Comparison of ENCODE assay signal across 38 mouse cellular contexts in genomic region chr2:91175490-91175889, GRCm38 (mm10). TPM values are rescaled to one million over a fixed set of nuclear protein-coding genes. Genes with fewer than 3 reads are reported as not detected.
"Had no signal": no experiment of that assay in that cellular context is flagged by ENCODE, and none has a peak within 500 bp of the region (broad histone marks: within the 10 kb centered on the region; RNA-seq: fewer than 3 reads in every experiment).

No protein-coding gene starts in this region.

- H3K4me3 ChIP-seq: heart, embryonic 10.5 days; heart, embryonic 12.5 days; heart, embryonic 13.5 days; heart, embryonic 15.5 days; hindbrain, embryonic 10.5 days; hindbrain, embryonic 12.5 days; hindbrain, embryonic 13.5 days; hindbrain, embryonic 15.5 days; intestine, embryonic 15.5 days; kidney, embryonic 15.5 days; layer of hippocampus, adult 2 months had no signal

- ATAC-seq: hindbrain, embryonic 16.5 days; hindbrain, postnatal 0 days; inflammation-experienced regulatory T-cells, adult 6 months; intestine, embryonic 15.5 days; intestine, embryonic 16.5 days; intestine, postnatal 0 days had no signal

- H3K4me1 ChIP-seq: intestine, embryonic 15.5 days; kidney, embryonic 15.5 days had no signal

- H3K27ac ChIP-seq: heart, embryonic 10.5 days; heart, embryonic 13.5 days; heart, embryonic 15.5 days; hindbrain, embryonic 10.5 days; hindbrain, embryonic 12.5 days; hindbrain, embryonic 13.5 days; hindbrain, embryonic 14.5 days; hindbrain, embryonic 15.5 days; hindbrain, postnatal 0 days; intestine, embryonic 15.5 days; kidney, embryonic 15.5 days; kidney, postnatal 0 days; layer of hippocampus, adult 2 months had no signal

- DNase-seq: heart, postnatal 10 days; heart, postnatal 14 days; heart, postnatal 36 days; heart, postnatal 4 days; kidney, adult 11 months; kidney, adult 18-20 months; kidney, adult 2 months; kidney, adult 8-10 months; kidney, adult 9 months; kidney, postnatal 10 days; kidney, postnatal 25 days; kidney, postnatal 36 days; kidney, postnatal 4 days; layer of hippocampus, adult 9-11 months; layer of hippocampus, postnatal 36 days had no signal

- H3K4me2 ChIP-seq: heart, embryonic 11.5 days; heart, embryonic 12.5 days; heart, embryonic 13.5 days; heart, embryonic 15.5 days; hindbrain, embryonic 12.5 days; hindbrain, embryonic 13.5 days; hindbrain, embryonic 14.5 days; hindbrain, embryonic 15.5 days; intestine, embryonic 15.5 days; kidney, embryonic 15.5 days had no signal

- H3K27me3 ChIP-seq: heart, embryonic 12.5 days; heart, embryonic 15.5 days; hindbrain, embryonic 12.5 days; hindbrain, embryonic 13.5 days; hindbrain, embryonic 15.5 days; intestine, embryonic 15.5 days; kidney, embryonic 15.5 days had no signal

- H3K9ac ChIP-seq: heart, embryonic 12.5 days; heart, embryonic 13.5 days; heart, embryonic 15.5 days; hindbrain, embryonic 12.5 days; hindbrain, embryonic 13.5 days; hindbrain, embryonic 14.5 days; hindbrain, embryonic 15.5 days; intestine, embryonic 15.5 days; kidney, embryonic 15.5 days had no signal

- H3K9me3 ChIP-seq: heart, embryonic 10.5 days; heart, embryonic 12.5 days; heart, embryonic 13.5 days; heart, embryonic 15.5 days; hindbrain, embryonic 10.5 days; hindbrain, embryonic 12.5 days; hindbrain, embryonic 13.5 days; hindbrain, embryonic 15.5 days; intestine, embryonic 15.5 days; kidney, embryonic 15.5 days had no signal

RNA-seq across cellular contexts. Expression of gene Nr1h3, which starts 27.1 kb away (rescaled TPM):
- total RNA-seq: hematopoietic stem cell, adult 5-6 weeks had no signal

RNA-seq across cellular contexts. Expression of gene Mybpc3, which starts 57.5 kb away (rescaled TPM):
- polyA plus RNA-seq: hindbrain, embryonic 10.5 days; hindbrain, embryonic 11.5 days; hindbrain, embryonic 14.5 days; hindbrain, embryonic 15.5 days; inflammation-experienced regulatory T-cells, adult 6 months; intestine, embryonic 14.5 days; intestine, embryonic 16.5 days; intestine, postnatal 0 days; kidney, embryonic 14.5 days had no signal
